Mouse (Mus musculus) adrenal gland, postnatal 10 days (tissue): ENCODE measurements around the gene Cldn14. TPM values are rescaled to one million over a fixed set of nuclear protein-coding genes. Genes with fewer than 3 reads are reported as not detected.
"Not testable (repeated sequence)": the region's sequence is repeated elsewhere in the genome, so short reads cannot be mapped to it uniquely, and the experiment has no call there.

Source experiments
- DNase-seq: peaks from one replicate; pipeline ENCODE4 v3.0.0; 2021; ENCODE audit warnings: mixed read lengths
- total RNA-seq, 2 experiments: library from RNA; stranded (reverse); gene quantifications; 2 replicates each; pipeline ENCODE4 v1.2.3; 2021

The Cldn14 gene
- total RNA-seq, 2 experiments from 2014 or later = 1.2 to 2.5 TPM

DNA sequence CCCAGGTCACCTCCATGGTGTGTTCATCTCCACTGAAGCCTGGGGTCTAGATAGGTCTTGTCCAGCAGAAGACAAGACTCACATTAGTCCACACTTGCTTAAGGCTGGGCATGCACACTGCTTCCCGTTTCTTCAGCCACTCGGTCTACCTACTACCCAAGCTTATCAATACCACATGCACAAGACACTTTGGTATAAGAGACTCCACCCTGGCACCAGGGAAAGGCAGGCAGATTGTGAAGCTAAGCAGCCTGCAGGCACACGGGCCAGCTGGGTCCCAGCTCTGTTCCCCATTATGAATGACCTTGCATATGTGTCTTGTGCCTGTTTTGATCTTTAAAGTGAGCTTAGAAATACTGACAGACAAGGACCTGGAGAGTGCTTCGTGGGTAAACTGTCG lies 719 bp upstream of the Cldn14 start:
- no peak for DNase-seq

DNA sequence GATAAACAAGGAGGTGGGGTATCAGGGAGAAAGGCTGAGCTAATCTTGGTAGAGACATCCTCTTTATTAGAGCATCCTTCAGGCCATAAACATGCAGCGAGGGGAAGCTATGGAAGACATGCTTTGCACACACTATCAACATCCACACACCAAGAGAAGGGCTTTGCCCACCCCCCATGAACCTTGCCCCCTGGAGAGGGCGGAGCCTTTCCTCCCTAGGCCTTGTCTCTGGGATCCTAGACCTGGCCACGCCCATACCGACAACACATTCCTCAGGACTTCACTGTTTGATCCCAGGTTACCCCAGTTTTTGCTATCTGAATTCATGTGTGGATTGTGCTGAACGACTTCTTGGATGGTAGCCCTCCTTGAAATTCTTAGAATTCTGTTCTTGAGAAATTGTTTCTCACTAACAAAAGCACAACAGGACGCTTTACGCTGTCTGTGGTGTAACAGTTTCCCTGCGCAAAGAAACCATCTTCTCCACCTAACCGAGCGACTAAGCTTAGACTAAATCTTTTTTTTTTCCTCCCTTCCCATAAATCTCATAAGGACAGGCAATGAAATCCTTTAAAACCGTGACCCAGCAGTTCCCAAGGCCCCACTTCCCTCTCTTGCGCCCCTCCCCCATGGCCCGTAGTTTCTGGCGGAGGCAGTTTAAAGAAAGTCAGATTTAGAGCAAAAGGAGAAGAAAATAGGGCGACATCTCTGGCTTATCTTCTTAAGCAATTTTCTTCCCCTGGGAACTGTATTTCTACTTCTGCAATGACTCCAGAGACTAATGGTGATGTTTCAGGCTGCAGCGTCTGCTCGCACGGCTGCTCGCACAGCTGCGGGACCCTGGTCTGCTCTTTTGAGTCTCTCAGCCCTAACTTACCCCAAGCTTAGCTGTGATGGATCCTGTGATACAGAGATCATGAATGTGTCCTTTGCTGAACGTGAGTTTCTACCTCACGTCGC lies 1.7 kb downstream of the Cldn14 start:
- no peak for DNase-seq

DNA sequence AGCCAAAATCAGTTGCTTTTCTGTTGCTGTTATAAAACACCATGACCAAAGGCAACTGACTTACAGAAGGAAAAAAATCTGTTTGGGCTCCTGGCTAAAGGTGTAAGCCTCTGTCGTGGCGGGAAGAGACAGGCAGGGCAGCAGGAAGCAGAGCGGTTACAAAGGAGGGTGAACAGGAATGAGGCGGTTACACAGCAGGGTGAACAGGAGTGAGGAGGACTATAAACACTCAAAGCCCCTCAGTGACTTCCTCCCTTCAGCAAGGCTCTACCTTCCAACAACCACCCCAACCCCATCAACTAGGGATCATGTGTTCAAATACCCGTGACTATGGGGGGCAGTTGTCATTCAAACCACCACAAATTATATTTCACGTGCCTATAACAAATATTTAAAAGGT lies 5.2 kb downstream of the Cldn14 start:
- no peak for DNase-seq

DNA sequence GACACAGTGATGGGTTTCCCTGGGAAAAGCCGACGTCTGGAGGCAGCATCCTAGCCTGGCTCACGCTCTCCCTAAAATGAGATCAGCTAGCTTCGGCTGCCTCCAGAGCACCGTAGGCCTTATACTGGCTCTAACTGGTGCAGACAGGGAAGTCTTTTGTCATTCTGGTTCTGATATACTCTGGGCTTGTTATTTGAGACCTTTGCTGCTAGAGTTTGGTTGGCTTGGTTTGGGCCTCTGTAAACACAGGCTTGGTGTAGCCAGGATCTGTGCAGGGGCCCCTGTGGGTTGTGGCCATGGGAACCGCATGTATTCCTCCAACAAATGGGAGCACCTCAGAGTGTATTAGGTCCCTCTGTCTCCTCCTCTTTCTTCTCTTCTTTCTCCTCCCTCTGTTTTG lies 7.3 kb downstream of the Cldn14 start:
- DNase-seq = no peak

DNA sequence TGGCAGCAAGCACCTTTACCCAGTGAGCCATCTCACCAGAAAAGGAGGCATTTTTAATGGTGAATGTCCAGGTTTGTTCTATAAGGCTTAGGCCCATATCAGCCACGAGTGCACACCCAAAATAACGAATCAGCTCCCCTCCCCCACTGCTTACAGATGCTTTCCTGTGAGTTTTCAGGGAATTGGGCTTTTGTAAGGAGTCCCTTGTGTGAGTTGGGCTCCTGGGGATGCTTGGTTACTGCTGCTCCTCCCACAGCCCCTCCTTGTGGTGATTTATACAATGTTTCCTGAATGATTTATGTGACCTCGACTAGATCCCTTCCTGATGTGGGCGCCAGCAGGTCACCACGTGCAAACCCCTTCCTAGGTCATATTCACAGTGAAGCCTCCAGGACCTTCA lies 9.7 kb downstream of the Cldn14 start:
- no peak for DNase-seq

DNA sequence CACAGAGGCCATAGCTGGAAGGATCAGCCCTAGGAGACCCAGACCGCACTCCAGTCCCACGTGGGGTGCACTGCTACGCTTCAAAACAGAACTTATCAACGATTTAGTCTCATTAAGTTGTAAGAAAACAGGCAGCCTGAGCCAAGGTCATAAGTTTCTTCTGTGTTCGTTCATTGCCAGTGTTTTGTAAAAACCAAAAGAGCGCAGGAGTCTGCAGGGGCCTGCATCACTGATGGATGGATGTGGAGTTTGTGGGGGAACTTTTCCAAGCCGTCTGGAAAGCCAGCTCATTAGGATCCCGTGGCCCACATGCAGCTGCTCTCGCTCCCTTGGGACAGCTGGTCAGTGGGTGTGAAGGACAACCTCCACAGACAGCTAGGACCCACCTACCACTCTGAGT lies 25.1 kb downstream of the Cldn14 start:
- no peak for DNase-seq

DNA sequence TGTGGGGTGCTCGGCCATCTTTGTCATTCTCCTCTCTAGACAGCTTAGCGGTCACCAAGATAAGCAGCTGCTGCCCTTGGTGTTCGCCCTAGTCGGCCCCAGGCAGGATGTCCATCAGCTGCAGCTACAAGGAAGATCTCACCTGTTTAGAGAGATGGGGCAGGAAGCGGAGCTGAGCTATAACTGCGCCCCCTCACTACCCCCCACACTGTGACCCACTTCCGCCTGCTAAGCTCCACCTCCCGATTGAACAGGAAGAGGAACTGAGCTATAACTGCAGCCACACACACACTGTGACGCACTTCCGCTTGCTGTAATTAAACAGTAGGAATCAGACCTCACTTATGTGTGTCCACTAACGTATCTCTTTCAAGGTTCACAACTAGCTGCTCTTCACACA lies 26.3 kb downstream of the Cldn14 start:
- no peak for DNase-seq

DNA sequence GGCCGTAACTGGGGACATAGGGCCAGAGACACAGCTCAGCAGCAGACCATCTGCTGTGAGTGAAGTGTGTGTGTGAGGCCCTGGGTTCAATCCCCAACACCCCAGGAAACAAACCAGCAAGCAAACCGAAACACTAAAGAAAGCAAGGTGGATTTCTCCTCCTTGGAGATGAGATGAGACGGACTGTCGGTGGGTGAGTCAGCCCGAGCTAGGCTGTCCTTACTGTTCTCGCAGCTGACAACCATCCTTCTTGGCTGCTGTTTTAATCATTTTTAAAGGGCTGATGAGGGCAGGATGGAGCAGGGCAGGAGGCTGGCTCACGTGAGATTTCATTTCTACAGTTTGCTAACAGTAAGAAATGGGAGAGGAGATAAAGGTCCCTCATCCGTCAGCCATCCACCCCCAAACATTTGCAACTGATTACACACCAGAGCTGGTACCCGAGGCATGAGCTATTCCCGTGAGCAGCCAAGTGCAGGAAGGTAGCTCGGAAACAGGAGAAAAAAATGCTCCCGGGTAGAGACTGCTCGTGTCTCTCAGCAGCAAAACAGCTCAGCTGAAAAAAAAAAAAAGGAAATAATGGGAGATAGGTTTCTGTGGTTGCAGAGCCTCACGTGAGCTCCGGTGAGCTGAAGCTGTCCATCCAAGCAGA lies 27.3 kb downstream of the Cldn14 start:
- DNase-seq = no peak

DNA sequence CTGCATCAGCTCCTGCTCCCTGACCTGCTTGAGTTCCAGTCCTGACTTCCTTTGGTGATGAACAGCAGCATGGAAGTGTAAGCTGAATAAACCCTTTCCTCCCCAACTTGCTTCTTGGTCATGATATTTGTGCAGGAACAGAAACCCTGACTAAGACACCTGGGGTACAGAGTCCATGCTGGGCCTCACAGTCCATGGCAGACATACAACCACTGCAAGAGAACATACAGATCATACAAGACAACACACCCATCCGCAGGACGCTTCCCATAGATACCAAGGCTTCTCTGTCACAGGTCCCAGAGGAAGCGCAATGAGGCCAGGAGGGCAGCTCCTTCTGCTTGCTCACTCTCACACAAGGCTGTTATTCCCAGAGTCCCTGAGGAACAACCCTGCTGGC lies 28.3 kb downstream of the Cldn14 start:
- DNase-seq = not testable (repeated sequence)

DNA sequence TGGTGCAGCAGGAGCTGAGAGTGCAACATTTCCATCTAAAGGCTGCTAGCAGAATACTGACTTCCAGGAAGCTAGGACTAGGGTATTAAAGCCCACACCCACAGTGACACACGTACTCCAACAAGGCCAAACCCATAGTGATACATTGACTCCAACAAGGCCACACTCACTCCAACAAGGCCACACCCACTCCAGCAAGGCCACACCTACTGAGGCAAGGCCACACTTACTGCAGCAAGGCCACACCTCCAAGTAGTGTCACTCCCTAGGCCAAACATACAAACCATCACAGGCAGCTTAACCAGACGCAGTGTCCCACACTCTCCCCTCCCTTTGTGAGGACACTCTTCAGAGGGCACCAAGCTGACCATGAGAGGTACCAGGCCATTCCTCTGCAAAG lies 29.3 kb downstream of the Cldn14 start:
- DNase-seq = no peak

DNA sequence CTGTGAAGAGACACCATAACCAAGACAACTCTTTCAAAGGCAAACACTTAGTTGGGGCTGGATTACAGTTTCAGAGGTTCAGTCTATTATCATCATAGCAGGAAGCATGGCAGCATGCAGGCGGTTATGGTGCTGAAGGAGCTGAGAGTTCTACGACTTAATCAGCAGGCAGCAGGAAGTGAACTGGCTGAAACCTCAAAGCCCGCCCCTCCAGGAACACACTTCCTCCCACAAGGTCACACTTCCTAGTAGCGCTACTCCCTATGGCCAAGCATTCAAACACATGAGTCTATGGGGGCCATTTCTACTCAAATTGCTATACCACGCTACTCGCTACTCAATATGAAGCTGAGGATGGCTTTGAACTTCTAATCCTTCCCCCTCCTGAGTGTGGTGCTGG lies 31.1 kb downstream of the Cldn14 start:
- DNase-seq = no peak

DNA sequence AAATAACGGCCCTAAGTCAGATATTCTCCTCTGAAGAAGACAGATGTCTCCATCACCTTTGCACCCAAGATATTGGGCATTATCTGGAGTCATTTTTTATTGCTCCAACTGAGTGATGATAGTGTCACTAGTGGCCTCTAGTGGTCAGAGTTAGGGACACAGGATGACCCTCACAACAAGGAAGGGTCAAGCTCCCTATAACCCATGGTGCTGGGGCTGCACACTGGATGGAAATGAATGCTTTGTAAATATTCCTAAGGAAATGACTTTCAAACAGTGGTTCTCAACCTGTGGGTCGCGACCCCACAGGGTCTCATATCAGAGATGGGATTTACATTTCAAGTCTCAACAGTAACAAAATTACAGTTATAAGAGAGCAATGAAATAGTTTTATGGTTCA lies 31.7 kb downstream of the Cldn14 start:
- no peak for DNase-seq

DNA sequence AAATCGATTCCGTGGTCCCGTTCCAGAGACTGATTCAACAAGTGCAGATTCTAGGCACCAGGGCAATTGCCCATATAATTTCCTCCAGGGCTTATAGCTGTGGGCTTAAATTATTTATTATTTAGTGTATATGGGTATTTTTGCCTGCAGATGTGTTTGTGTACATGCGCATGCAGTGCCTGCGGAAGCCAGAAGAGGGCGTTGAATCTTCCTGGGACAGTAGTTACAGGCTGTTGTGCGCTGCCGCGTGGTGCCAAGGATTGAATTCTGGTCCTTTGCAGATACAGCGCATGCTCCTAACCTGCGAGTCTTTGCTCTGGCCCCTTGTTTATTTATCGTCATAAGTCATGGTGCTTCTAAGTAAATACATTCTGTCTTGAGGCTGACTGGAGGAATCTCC lies 33.2 kb downstream of the Cldn14 start:
- no peak for DNase-seq

DNA sequence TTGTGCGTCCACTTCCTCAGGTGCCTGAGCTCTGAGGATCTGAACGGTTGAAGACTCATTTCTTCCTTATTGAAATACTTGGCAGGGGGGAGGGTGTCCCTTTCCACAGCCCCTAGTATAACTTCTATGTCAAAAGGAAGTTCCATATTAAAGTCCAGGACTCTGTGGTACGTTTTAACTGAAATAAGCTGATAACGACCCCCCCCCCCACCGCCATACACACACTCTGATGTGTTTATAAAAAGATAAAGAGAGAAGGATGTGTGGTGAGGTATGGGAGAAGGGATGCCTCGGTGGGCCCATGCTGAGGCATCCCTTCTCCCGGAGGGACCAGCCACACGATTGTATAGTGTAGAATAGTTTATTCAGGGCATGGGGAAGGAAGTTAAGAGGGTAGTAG lies 34.4 kb downstream of the Cldn14 start:
- DNase-seq = no peak

DNA sequence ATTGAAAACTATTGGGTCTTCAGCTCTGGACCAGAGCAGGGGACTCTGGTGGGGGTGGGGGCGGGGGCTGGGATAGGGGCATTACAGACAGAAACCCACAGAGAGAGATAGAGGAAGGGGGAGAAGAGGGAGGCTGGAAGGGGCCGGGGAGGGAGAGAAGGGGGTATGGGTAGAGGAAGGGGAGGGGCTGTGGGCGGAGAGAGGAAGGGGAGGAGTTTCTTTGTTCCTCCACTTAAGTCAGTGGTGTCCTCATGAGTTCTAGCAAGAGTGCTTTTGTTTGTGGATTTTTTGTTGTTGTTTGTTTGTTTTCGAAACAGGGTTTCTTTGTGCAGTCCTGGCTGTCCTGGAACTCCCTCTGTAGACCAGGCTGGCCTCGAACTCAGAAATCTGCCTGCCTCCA lies 35.1 kb downstream of the Cldn14 start:
- DNase-seq = peak; percentile 20

DNA sequence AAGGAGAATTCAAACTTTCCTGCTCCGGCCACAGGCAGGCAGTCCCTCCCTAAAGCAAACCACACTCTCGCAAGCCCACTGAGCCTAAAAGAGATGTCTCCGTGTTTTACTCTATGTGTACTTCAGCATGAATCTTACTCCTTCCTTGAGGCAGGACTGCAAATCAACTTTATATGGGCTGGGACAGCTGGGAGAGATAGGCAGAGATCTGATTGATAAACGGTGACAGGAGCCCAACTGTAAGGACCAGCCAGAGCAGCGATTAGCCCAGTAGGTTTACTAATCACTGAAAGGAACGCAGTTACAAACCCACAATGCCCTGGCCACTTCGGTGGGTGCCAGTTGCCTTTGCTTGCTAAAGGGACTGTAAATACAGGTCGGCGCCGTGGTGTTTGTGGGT lies 35.5 kb downstream of the Cldn14 start:
- DNase-seq = no peak

DNA sequence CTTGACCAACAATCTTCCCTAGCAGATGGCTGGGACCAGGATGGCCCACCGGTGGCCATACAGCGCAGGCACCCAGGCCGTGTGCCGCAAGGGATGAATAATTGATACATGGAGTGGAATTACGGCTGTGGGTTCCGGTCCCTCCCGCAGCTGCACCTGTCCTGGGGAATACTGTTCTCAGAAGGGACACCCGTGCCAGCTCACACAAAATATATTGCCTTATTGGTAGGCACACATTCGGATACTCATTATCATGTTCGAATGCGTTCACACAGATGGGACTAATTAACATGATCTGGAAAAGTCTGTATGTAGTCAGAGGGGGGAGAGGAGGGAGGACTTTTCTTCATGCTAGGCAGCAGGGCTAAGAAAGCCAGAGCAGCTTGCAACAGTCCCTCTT lies 37.6 kb downstream of the Cldn14 start:
- DNase-seq = no peak

DNA sequence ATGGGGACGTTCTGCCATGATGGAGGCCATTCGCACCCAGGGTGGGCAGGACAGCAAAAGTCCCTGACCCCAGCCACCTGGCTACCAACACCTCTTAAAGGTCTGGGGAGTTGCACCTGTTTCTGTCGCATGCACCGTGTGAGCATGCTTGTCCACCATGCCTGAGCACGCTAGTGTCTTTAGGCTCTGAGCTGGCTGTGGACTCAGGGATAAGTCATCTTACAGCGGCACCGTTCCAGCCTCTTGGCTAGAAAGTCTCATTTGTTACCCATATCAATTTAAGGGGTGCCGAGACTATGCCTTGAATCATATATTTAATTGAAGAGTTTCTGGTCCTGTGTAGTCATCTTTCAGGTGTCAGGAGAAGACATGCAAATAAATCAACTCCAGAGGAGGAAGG lies 40.7 kb downstream of the Cldn14 start:
- no peak for DNase-seq

DNA sequence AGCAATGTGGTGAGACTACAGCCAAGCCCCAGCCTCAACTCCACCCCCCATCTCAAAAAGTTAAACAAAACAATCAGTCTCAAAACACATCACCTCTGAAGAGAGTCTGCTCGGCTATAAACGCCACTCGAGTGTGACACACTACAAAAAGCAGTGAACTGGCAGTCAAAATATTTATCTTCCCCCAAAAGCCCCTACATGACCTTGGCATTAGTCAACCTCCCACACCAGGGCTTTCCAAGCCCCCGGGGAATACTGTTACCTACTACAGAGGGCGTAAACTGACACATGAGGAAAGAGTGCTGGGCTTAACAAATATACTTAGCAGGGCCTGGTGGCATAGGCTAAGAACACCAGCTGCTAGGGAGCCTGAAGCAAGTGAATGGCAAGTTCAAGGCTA lies 46.4 kb downstream of the Cldn14 start:
- DNase-seq = no peak

DNA sequence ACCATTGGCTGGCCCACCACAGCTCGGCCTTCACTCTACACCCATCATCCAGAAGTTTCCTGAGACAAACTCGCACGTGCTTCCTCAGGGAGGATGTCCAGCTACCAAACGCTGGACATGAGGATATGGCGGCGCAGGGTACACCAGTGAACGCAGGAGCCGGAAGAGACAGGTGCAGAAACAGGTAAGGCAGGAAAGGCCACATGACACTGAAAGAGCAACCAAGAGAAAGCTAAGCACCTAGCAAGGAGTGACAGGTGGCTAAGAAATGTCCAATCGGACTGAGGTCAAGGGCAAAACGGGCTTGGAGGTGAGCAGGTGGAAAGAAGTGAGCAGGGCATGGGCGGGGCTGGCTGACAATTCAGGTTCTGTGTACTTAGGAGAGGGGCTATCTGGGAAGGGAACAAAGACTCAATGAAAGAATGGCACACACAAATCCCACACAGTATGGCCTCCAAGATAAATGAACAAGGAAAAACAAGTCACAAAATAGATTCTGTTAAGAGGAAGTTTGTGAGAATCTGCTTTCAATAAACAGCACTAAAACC lies 47.5 kb downstream of the Cldn14 start:
- DNase-seq = no peak

DNA sequence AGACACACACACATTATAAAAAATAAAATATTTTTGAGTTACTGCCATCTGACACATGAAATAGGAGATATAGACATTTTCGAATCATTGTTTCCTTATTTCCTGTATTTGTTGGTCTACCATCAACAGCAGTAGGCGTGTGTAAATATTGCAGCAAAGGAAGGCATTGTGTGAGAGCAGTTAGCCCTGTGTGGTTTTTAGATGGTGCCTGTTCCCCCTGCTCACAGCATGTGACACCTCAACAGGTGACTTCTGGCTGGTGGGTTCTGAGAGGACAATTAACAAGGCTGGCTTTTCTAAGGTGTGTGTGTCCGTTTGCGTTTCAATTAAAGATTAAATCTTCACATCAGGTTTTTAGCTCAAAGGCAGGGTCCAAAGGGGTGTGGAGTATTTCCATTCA lies 48.1 kb downstream of the Cldn14 start:
- DNase-seq = no peak

DNA sequence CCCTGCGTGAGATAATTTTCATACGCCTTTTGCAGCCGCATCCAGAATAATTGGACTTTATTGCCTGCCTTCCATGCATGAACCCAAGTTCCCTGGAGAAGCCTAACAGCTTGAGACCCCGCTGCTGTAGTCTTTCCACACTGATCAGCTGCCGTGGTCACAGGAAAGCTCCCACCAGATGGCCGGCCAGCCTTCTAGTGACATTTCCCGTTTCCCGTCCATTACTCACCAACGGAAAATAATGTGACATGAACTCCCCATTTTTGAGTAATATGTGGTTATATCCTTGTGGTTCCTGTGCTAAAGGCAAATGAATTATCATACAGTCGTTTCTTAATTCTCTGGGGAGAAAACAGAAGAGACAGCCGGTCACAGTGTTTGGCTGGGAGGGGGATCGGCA lies 51.2 kb downstream of the Cldn14 start:
- DNase-seq = no peak

DNA sequence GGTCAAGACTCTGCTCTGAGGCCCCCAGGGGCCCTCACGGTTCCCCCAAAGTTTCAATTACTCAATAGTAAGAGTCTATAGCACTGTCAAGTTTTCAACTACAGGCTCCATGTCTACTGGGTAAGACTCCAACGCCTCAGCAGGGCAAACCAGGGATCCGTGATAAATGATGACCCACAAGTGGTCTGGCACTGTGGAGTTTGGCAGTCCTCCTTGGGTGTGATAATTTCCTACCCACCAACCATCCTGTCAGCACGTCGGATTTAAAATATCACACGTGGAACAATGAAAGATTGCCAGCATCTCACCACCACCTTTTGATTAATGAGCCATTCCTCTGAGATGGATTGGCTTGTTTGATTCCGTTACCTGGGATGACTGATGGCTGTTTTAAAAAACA lies 51.7 kb downstream of the Cldn14 start:
- DNase-seq = no peak

DNA sequence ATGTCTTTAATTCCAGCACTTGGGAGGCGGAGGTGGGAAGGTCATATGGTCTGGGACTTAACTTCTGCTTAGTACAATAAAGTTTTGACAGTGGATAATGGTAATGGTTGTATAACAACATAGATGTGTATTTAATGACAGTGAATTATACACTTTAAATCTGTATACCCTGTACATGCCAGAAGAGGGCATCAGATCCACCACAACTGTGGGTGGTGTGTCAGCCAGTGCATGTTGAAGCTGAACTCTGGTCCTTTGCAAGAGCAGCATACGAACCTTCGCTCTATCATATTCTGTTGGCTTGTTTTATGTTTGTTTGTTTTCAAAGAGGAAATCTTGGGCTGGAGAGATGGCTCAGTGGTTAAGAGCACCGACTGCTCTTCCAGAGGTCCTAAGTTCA lies 61.2 kb downstream of the Cldn14 start:
- no peak for DNase-seq
